Mouse (Mus musculus): ENCODE data around the gene Eif3m.

The Eif3m gene

GRCm38 (mm10) chr2:105016192-105016966 is 501 bp downstream of the Eif3m start:
- DNase-seq: no peak

- DNase-seq: no peak
These were observed 9.6 kb downstream of the Eif3m start for GRCm38 (mm10) chr2:105007236-105007635.

- no peak for DNase-seq
These were observed 20.7 kb downstream of the Eif3m start for GRCm38 (mm10) chr2:104996201-104996600.

GRCm38 (mm10) chr2:104994436-104994835 is 22.4 kb downstream of the Eif3m start:
- DNase-seq: no peak

- no peak for DNase-seq
These were observed 27.9 kb downstream of the Eif3m start for GRCm38 (mm10) chr2:104988974-104989373.

GRCm38 (mm10) chr2:104985796-104986195 is 31.1 kb downstream of the Eif3m start:
- DNase-seq: no peak

GRCm38 (mm10) chr2:104981712-104982111 is 35.2 kb downstream of the Eif3m start:
- DNase-seq: no peak

- no peak for DNase-seq
These were observed 52.4 kb downstream of the Eif3m start for GRCm38 (mm10) chr2:104964492-104964891.

Measured in kidney, postnatal 10 days (tissue).